Mouse (Mus musculus) stomach, postnatal 0 days (tissue): ENCODE results near the gene Eng. TPM values are rescaled to one million over a fixed set of nuclear protein-coding genes. Genes with fewer than 3 reads are reported as not detected.
A peak's percentile ranks its signal among the peaks of the same experiment; 100 is the strongest.

Experiments used
- ATAC-seq: fragments of 200-750 bp; cut with Nextera tagmentation; 2 replicates; pipeline ENCODE4 v1.8.0; 2017; ENCODE audit not compliant: low FRiP score, low TSS enrichment
- DNase-seq: peaks from one replicate; pipeline ENCODE4 v3.0.0-alpha.2; 2016; ENCODE audit warnings: low spot score
- H3K27ac ChIP-seq: fragments of 300-500 bp; sonication (generic); replicated peaks from 2 replicates; pipeline ENCODE4 v1.5.1; 2014; ENCODE audit warnings: mild to moderate bottlenecking, control low read depth
- H3K27me3 ChIP-seq: fragments of 300-500 bp; sonication (generic); 2 replicates; pipeline ENCODE4 v1.6.1; 2014; ENCODE audit warnings: low read length; ENCODE audit not compliant: control insufficient read depth, insufficient read depth
- H3K36me3 ChIP-seq: fragments of 300-500 bp; sonication (generic); 2 replicates; pipeline ENCODE4 v1.6.1; 2014; ENCODE audit warnings: low read length, mixed read lengths; ENCODE audit not compliant: control insufficient read depth, insufficient read depth
- H3K4me1 ChIP-seq: fragments of 300-500 bp; sonication (generic); replicated peaks from 2 replicates; pipeline ENCODE4 v1.6.1; 2014; ENCODE audit warnings: antibody characterized with exemption; ENCODE audit not compliant: control insufficient read depth, insufficient read depth
- H3K4me2 ChIP-seq: fragments of 300-500 bp; sonication (generic); replicated peaks from 2 replicates; pipeline ENCODE4 v1.6.1; 2014; ENCODE audit warnings: low read depth, mild to moderate bottlenecking, control low read depth, moderate library complexity
- H3K4me3 ChIP-seq: fragments of 300-500 bp; sonication (generic); 2 replicates; pipeline ENCODE4 v1.5.1; 2014; ENCODE audit warnings: low read depth, low read length, control low read depth
- H3K9ac ChIP-seq: fragments of 300-500 bp; sonication (generic); 2 replicates; pipeline ENCODE4 v1.6.1; 2014; ENCODE audit warnings: mild to moderate bottlenecking, low read length, control low read depth, mixed read lengths
- H3K9me3 ChIP-seq: fragments of 300-500 bp; sonication (generic); 2 replicates; pipeline ENCODE4 v1.6.1; 2016; ENCODE audit warnings: low read length; ENCODE audit not compliant: control insufficient read depth
- CTCF ChIP-seq: IDR thresholded peaks from 2 replicates; pipeline ENCODE4 v1.5.1; 2016; ENCODE audit warnings: antibody characterized with exemption, low read depth, mild to moderate bottlenecking, moderate library complexity
- EP300 ChIP-seq: optimal IDR thresholded peaks from 2 replicates; pipeline ENCODE3; 2016; ENCODE audit warnings: antibody characterized with exemption
- WGBS: fragments of 180-500 bp; shearing (Covaris S2); extraction: QIAGEN DNeasy Blood & Tissue Kit; methylation state at CpG from one replicate; pipeline ENCODE4 v1.1.7; 2014; 5-methylcytosine and 5-hydroxymethylcytosine counted together
- polyA plus RNA-seq: library from polyadenylated mRNA; unstranded; fragments of >200 nt; fragmentation: Nextera tagmentation; extraction: Ambion mirVana; gene quantifications from 2 replicates; pipeline ENCODE4 v1.2.1, GENCODE M21; 2015

Eng gene
- polyA plus RNA-seq, 1 experiment from 2014 or later: 23.0 TPM

DNA sequence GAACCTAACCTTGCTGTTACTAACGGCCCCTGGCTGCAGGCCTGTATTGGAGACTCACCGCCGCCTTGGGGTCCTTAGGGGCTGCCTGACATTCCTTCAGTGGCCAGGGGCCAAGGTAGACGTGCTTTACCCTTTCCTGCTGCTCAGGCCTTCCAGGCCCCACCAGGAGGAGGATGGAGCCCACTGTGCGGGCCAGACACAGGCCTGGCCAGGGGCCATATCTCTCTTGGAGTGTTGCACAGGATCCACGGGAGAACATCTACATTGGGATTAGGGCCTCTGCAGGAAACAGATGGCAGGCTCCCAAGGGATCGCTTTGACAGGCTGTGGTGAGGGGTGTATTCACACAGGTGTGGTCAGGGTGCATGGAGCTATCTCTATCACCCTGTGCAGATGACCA is 3.6 kb upstream of the Eng start:
- 50% methylated on average over 7 of the region's 7 CpGs for WGBS
- DNase-seq (no peak), ATAC-seq (peak; percentile 16; the same call in 1 of the 2 replicates)
- no peak for TF ChIP-seq EP300
- no peak for TF ChIP-seq CTCF
- H3K4me3 ChIP-seq: no peak overlapping the region
- H3K27ac ChIP-seq: no peak overlapping the region; the same call in 1 of the 2 replicates
- no peaks in the 10 kb centered on the region for H3K4me1 ChIP-seq
- no peaks in the 10 kb centered on the region for H3K9me3 ChIP-seq
- H3K9ac ChIP-seq: no peak overlapping the region
- no peak overlapping the region for H3K4me2 ChIP-seq
- H3K27me3 ChIP-seq: no peaks in the 10 kb centered on the region
- no peaks in the 10 kb centered on the region for H3K36me3 ChIP-seq

GRCm38 (mm10) chr2:32644083-32644482 is 2.3 kb upstream of the Eng start:
- H3K4me3 ChIP-seq: no peak overlapping the region
- H3K36me3 ChIP-seq: no peaks in the 10 kb centered on the region
- H3K9me3 ChIP-seq: no peaks in the 10 kb centered on the region
- H3K9ac ChIP-seq: no peak overlapping the region; the same call in 1 of the 2 replicates
- no peaks in the 10 kb centered on the region for H3K27me3 ChIP-seq
- no peak for TF ChIP-seq CTCF
- no peak for TF ChIP-seq EP300
- 67% methylated on average over 9 of the region's 9 CpGs for WGBS
- H3K27ac ChIP-seq: no peak overlapping the region
- no peak overlapping the region for H3K4me2 ChIP-seq
- ATAC-seq (no peak), DNase-seq (no peak)
- no peaks in the 10 kb centered on the region for H3K4me1 ChIP-seq

DNA sequence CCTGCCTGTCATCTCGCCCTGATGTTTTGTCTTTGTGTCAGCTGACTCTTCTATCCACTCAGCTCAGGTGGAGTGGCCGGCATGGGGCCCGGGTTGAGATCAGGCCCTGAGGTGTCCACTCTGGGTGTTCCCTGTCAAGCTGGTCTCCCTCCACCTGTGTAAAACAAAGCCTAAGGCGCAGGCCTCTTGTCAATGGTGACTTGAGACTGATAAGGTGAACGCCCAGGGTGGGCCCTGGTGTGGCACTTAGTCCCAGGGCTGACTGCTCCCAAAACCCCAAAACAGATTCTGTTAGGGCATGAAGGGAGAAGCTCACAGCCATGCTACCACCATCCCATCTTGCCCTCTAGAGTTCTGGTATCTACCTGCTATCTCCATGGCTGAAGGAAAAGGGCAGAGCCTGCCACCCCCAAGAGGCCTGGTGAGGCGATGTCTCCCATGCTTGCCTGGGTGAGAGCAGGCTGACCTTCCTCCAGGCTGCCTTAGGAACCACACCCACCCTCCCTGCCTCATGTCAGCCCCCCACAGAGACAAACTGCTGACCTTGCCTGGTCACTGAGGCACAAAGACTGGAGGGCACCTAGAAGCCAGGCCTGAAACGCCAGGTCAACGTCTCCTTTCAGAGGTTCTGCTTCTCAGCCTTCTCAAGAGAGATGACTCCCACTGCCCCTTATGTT is 1.5 kb upstream of the Eng start:
- WGBS: 76% methylated on average over 8 of the region's 8 CpGs
- Histone ChIP-seq H3K9ac (no peak overlapping the region), H3K27ac (no peak overlapping the region), H3K4me1 (no peaks in the 10 kb centered on the region), H3K27me3 (no peaks in the 10 kb centered on the region), H3K36me3 (no peaks in the 10 kb centered on the region), H3K4me3 (no peak overlapping the region), H3K4me2 (no peak overlapping the region), H3K9me3 (no peaks in the 10 kb centered on the region)
- TF ChIP-seq EP300: no peak
- TF ChIP-seq CTCF: no peak
- ATAC-seq (no peak), DNase-seq (no peak)

DNA sequence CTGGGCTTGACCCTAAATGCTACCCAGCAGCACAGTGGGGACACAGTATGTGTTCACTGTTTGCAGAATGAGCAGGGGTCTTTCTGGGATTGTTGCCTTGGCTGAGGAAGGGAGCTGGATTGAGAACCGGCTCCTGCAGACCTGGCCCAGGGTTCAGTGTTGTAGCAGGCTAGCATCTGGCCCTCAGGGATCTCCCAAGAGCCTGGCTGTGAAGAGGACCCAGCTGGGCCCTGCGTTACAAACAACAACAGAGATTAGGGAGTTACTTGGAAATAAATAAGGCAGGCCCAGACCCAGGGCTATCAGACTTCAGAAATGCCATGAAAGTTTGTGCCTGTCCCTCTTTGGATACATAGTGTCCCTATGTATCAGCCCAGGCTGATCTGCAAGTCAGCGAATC is 748 bp upstream of the Eng start:
- no peak overlapping the region for H3K4me3 ChIP-seq
- H3K4me2 ChIP-seq: no peak overlapping the region
- no peak for DNase-seq
- WGBS: 67% methylated on average over 3 of the region's 3 CpGs
- TF ChIP-seq EP300: no peak
- no peak for TF ChIP-seq CTCF
- peak overlapping the region; percentile 88 for H3K27ac ChIP-seq
- ATAC-seq: no peak
- no peaks in the 10 kb centered on the region for H3K4me1 ChIP-seq
- no peaks in the 10 kb centered on the region for H3K27me3 ChIP-seq
- no peaks in the 10 kb centered on the region for H3K36me3 ChIP-seq
- no peaks in the 10 kb centered on the region for H3K9me3 ChIP-seq
- H3K9ac ChIP-seq: no peak overlapping the region

DNA sequence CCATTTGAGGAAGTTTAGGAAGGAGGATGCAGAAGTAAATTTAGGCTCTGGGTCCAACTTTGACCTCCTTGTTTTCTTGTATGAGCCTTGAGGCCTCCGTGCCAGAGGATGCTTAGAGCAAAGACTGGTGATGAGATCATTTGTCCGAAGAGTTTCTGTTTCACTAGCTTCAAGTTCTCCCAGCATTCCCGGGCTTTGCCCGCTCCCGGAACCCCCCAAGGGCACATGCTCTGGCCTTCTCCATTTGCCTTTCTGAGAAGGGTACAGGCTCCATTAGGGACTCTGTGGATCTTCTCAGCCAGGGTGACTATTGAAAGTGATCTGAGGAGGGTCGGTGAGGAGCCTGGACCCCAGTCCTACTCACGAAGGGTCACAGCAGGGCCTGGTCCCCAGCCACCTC is 971 bp downstream of the Eng start:
- Histone ChIP-seq H3K4me3 (peak overlapping the region; percentile 41), H3K9me3 (no peaks in the 10 kb centered on the region), H3K27ac (peak overlapping the region; percentile 88; the same call in 1 of the 2 replicates), H3K4me1 (no peaks in the 10 kb centered on the region), H3K27me3 (no peaks in the 10 kb centered on the region), H3K4me2 (peak overlapping the region; percentile 34), H3K9ac (no peak overlapping the region; the same call in 1 of the 2 replicates), H3K36me3 (no peaks in the 10 kb centered on the region)
- ATAC-seq: no peak
- no peak for DNase-seq
- 75% methylated on average over 7 of the region's 7 CpGs for WGBS
- TF ChIP-seq CTCF: no peak
- no peak for TF ChIP-seq EP300

DNA sequence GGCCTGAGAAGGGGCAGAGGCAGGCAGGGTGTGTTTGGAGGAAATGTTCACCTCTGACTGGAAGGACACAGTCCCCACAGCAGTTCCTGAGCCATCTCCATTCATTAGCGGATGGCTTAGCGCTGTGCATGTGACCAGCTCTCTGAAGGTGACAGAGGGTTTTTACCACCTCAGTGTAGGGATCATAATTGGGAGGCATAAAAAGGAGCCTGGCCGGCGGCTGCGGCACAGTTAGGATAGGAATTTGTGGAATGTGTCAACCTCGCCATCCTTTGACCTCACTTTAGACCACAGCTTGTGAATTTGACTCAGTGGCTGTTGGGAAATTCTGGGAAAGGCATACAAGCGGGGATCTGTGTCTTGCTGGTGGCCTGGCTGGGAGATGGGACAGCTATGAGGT is 7.4 kb downstream of the Eng start:
- H3K4me1 ChIP-seq: no peaks in the 10 kb centered on the region
- no peak overlapping the region for H3K27ac ChIP-seq
- H3K4me2 ChIP-seq: no peak overlapping the region; the same call in 1 of the 2 replicates
- no peaks in the 10 kb centered on the region for H3K27me3 ChIP-seq
- H3K36me3 ChIP-seq: no peaks in the 10 kb centered on the region
- no peak overlapping the region for H3K4me3 ChIP-seq
- ATAC-seq: no peak
- H3K9me3 ChIP-seq: no peaks in the 10 kb centered on the region
- no peak for TF ChIP-seq CTCF
- TF ChIP-seq EP300: no peak
- DNase-seq: no peak
- WGBS: 52% methylated on average over 7 of the region's 7 CpGs
- no peak overlapping the region for H3K9ac ChIP-seq
